Mouse (Mus musculus) ovary, postnatal 10 days (tissue): ENCODE measurements at regions not wholly inside any gene's neighbourhood (a gene's known extent, or its start where the extent isn't known, plus 50 kb on each side); places are given as distances from the start of the nearest gene placed in this dataset.

ENCODE experiments used
- DNase-seq: peaks from one replicate; pipeline ENCODE4 v3.0.0; 2022; ENCODE audit warnings: low spot score

DNA sequence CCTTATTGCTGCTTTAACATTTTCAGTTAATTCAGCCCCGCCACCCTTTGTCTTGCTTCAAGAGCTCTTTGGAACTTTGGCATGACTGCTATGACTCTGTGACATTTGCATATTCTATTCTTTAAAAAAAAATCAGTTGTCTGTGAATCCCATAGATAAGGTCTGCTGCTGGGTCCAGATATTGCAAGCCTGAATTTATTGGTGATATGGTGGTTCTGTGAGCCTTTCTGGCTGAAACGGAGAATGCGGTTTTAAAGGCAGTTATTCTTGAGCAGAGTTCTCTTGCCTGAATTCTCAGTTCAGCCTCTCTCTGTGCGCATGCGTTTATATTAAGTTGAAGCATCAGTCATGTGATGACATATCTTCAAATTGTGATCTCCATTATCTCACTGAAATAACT lies 560.7 kb downstream of the Cdh9 start:
- DNase-seq = no peak
